Mouse (Mus musculus) gastrocnemius, adult 8-10 months (tissue): ENCODE data around the gene Zfp14. TPM values are rescaled to one million over a fixed set of nuclear protein-coding genes. Genes with fewer than 3 reads are reported as not detected.

Experiments used
- DNase-seq, 2 experiments: peaks; one replicate each; pipeline ENCODE4 v3.0.0; 2022; ENCODE audit warnings: low spot score in 2 of 2
- total RNA-seq, 4 experiments: library from RNA; stranded (reverse); gene quantifications; 2 replicates each; pipeline ENCODE4 v1.2.4; 2022

Gene Zfp14
- total RNA-seq, 4 experiments from 2014 or later = 1.2 to 2.1 (median 1.6) TPM

GRCm38 (mm10) chr7:30030677-30031076 is 20.5 kb downstream of the Zfp14 start:
- DNase-seq = no peak

- DNase-seq = no peak
These were observed 22.6 kb downstream of the Zfp14 start for GRCm38 (mm10) chr7:30028572-30028971.

DNA sequence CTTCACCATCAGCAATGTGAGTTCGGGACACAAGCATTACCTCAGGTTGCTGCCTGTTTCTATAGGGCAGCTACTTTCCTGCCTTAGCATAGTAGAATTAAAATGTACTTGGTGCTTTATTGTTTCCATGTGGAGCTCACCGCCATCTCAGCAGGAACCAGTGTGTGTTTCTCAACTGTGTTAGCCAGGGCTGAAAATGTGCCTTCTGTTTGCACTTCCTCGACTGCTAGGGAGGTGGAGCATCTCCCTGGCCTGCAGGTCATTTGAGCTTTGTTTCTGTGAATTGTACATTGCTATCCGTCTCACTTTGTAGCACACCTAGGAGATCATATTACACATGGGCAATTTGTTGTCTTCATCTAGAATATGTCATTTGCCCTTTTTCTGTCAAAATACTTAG is 23.8 kb downstream of the Zfp14 start:
- DNase-seq = no peak

GRCm38 (mm10) chr7:30025358-30025757 is 25.8 kb downstream of the Zfp14 start:
- DNase-seq = no peak

DNA sequence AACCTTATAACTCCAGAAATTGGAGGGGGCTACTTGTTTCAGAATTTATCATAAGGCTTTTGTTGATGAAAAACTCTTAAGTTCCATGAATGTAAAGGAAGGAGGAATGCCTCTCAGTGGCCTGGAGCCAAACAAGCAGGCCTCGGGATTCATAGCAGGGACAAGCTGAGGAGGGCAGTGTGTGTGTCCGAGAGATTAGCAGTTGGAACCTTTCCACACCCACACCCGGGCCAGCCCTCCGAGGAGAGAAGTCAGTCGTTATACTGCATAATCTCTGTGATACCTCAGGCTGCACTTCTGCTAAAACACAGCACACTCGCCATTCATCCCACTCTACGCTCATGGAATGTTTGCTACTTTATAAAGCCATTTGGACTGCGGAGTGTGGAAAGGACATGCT is 27.4 kb downstream of the Zfp14 start:
- no peak for DNase-seq

DNA sequence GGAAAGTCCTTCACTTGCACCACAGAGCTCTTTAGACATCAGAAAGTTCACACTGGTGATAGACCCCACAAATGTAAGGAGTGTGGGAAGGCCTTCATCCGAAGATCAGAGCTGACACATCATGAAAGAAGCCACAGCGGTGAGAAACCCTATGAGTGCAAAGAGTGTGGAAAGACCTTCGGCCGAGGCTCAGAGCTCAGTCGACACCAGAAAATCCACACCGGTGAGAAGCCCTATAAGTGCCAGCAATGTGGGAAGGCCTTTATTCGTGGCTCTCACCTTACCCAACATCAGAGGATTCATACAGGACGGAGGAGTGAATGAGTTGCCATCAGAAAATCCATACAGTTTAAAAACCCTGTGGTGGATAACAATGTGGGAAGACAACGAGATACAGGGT is 27.9 kb downstream of the Zfp14 start:
- no peak for DNase-seq

- DNase-seq = no peak
These were observed 31.6 kb downstream of the Zfp14 start for GRCm38 (mm10) chr7:30019543-30019942.

- DNase-seq = no peak
These were observed 34.0 kb downstream of the Zfp14 start for GRCm38 (mm10) chr7:30017226-30017625.

DNA sequence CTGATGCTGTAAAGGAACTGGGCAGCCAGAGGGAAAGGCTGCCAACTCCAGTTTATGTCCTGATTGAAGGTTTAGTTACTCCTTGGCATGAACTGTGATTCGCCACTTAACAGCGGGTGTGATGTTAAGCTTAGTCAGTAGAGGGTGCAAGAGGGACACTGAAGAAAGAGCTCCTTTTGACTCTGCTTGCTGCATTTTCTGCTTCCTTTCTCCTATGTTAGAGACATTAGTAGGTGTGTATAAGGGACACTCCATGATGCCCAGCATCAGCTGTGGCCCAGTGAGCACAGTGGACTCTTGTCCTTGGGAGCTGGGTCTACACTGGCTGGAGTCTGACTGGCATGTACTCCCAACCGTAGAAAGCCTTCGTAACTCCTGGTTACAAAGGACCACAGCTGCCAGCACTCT is 38.2 kb downstream of the Zfp14 start:
- peak; percentile 65 to 72 for DNase-seq

- DNase-seq = no peak
These were observed 40.5 kb downstream of the Zfp14 start for GRCm38 (mm10) chr7:30010551-30011195.

GRCm38 (mm10) chr7:30009321-30010085 is 41.7 kb downstream of the Zfp14 start:
- DNase-seq = peak; percentile 66 to 81

DNA sequence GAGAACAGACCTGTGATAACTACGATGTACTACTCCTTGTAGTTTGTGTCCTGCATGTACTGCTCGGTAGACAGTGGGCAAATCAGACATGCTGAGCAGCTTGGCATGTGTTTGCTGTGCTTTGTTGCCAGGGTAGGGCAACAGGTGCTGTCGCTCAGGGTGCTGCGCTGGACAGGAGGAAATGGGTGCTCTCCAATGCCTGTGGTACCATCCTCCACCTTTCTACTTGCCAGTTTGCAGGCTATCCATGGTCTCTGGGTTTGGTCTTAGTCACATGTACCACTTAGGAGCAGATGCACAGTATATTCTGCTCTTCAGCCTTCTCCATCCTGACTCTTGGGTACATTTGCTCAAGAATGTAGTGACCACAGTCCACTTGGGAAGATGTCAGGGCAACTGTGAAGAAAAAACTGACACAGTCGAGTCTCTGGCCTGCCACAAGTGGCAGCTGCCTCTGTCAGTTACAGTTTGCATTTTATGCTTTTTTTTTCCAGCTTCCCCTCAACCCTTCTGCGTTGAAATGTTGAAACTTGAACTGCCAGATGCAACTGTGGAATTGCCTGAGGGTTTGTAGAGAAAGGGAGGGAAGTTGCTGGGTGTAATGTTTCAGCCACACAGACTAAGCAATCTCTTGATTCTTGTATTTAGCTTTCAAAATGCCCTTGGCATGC is 43.0 kb downstream of the Zfp14 start:
- peak in 1 of 2 experiments; percentile 47 for DNase-seq

DNA sequence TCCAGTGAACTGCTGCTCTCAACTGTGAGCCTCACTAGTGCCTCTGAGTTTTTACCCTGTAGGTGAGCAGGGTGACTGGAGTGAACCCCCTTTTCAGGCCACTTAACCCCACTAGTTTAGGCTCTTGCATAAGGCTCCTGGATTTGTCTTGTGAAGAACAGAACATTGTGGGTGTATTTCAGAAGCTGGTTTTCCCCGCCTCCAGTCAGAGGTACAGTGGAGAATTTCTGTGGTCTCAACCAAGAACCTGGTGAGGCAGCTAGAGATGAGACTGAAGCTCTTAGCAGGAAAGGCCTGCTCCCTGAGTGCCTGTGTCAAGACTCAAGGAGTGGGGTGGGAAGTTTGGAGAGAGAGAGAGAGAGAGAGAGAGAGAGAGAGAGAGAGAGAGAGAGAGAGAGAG is 43.6 kb downstream of the Zfp14 start:
- DNase-seq = no peak

GRCm38 (mm10) chr7:30000601-30001000 is 50.6 kb downstream of the Zfp14 start:
- no peak for DNase-seq

- DNase-seq = no peak
These were observed 56.0 kb downstream of the Zfp14 start for GRCm38 (mm10) chr7:29995134-29995533.

- no peak for DNase-seq
These were observed 57.8 kb downstream of the Zfp14 start for GRCm38 (mm10) chr7:29993340-29993739.

- DNase-seq = no peak
These were observed 58.5 kb downstream of the Zfp14 start for GRCm38 (mm10) chr7:29992698-29993097.

- no peak for DNase-seq
These were observed 62.1 kb downstream of the Zfp14 start for GRCm38 (mm10) chr7:29989031-29989430.

DNA sequence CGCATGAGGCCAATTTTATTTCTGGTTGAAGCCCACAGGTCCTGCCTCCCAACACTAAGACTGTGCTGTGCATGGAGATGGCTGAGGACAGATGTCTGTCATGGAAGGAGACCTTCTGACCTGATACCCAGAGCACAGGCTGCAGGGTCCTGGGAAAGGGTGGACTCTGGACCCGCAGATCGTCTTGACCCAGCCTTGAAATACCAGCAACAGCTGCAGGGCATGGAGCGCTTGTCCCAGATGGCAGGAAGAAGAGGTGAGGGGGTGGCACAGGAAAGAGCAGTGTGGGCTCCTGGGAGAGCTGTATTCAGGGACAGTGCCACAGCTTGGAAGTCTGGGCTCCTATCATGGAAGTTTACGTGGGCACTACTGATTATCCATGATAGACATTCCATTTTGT is 63.6 kb downstream of the Zfp14 start:
- DNase-seq = no peak
